Mouse (Mus musculus): ENCODE data around the gene Bcl7b. TPM values are rescaled to one million over a fixed set of nuclear protein-coding genes. Genes with fewer than 3 reads are reported as not detected.

The Bcl7b gene
- polyA plus RNA-seq, 1 experiment, result 57.6 TPM

DNA sequence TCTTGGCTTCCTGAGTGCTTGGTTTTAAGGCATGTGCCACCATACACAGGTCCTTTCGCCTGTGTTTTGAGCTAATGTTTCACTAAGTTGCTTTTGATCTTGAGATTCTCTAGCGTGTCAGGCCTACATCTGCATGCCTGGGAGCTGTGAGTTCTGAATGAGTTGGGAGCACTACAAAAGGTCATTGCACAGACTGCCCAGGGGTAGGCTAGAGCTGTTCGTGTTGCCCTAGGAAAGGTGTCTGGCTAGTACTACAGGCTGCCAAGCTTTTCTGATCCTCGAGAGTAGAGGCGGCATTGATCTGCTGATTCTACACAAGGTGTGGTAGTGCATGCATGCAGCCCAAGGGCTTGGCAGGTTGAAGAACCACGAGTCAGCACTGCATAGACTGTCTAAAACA lies 5.3 kb upstream of the Bcl7b start:
- H3K27ac ChIP-seq (ENCODE audit: insufficient read depth, low read depth, low read length), result no peak overlapping the region
- TF ChIP-seq POLR2A (IDR thresholded peaks at IDR 0.05; ENCODE audit: borderline replicate concordance, low read depth, low read length) (no peak), CTCF (IDR thresholded peaks at IDR 0.05; ENCODE audit: low read depth, low read length) (no peak)
- H3K4me3 ChIP-seq (ENCODE audit: insufficient read depth, low read length), result no peak overlapping the region
- H3K4me1 ChIP-seq (ENCODE audit: control insufficient read depth, insufficient read depth, low read length), result peaks cover 15% of the 10 kb centered on the region

DNA sequence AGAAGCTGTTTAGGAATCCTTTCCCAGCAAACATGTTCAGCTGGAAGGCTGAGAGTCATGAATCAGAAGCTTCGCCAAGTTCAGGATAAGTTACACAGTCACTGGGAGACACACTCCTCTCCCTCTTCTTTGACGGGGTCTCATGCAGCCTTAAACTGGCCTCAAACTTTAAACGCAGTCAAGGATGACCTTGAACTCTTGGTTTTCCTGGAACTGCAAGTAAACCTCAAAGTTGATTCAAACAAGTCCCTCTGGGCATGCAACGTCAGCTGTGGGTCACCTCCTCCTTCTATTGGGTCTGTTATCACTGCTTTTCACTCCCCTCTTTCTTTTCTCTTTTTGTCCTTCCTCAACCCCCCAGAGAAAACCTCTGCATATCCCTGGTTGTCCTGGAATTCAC lies 1.2 kb upstream of the Bcl7b start:
- no peak for TF ChIP-seq POLR2A (IDR thresholded peaks at IDR 0.05; ENCODE audit: borderline replicate concordance, low read depth, low read length)
- TF ChIP-seq CTCF (IDR thresholded peaks at IDR 0.05; ENCODE audit: low read depth, low read length), result no peak
- Histone ChIP-seq H3K4me1 (ENCODE audit: control insufficient read depth, insufficient read depth, low read length) (peaks cover 23% of the 10 kb centered on the region), H3K4me3 (ENCODE audit: insufficient read depth, low read length) (no peak overlapping the region), H3K27ac (ENCODE audit: insufficient read depth, low read depth, low read length) (no peak overlapping the region)

DNA sequence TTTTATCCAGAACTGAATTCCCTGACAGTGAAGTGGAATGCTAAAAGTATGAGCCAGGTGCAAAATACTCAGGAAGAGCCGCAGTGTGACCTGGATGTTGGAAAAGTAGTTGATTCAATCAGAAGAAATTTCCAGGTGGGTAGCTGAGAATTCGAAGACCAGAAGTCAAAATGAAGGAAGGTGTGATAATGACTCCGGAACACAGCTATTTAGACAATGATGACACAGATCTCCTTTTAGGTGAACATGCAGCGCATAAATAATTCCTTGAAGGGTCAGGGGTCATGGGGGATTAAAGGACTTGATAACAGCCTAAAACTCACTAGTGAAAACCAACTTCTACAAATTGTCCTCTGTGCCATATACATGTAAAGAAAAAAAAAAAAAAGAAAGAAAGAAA lies 614 bp upstream of the Bcl7b start:
- no peak for TF ChIP-seq CTCF (IDR thresholded peaks at IDR 0.05; ENCODE audit: low read depth, low read length)
- no peak for TF ChIP-seq POLR2A (IDR thresholded peaks at IDR 0.05; ENCODE audit: borderline replicate concordance, low read depth, low read length)
- H3K27ac ChIP-seq (ENCODE audit: insufficient read depth, low read depth, low read length), result no peak overlapping the region
- no peak overlapping the region for H3K4me3 ChIP-seq (ENCODE audit: insufficient read depth, low read length)
- peaks cover 26% of the 10 kb centered on the region for H3K4me1 ChIP-seq (ENCODE audit: control insufficient read depth, insufficient read depth, low read length)

DNA sequence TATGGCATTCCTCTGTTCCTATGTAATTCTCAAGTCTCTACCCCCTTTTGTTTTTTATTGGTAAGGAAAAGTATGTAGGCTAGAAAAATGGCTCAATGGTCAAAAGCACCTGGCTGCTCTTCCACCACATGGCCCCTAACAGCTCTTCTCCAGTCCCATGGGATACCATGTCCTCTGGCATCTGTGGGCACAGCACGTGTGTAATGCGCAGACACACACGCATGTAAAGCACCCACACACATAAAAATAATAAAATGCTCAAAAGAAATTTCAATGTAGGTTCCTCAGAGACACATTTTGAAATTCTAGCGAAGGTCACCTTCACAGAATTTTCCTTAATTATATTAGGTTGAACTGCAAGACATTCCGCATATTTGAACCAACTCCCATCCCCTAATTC lies 1.4 kb downstream of the Bcl7b start:
- Histone ChIP-seq H3K4me1 (ENCODE audit: control insufficient read depth, insufficient read depth, low read length) (peaks cover 24% of the 10 kb centered on the region), H3K27ac (ENCODE audit: insufficient read depth, low read depth, low read length) (peak overlapping the region; percentile 96), H3K4me3 (ENCODE audit: insufficient read depth, low read length) (peak overlapping the region; percentile 77)
- no peak for TF ChIP-seq CTCF (IDR thresholded peaks at IDR 0.05; ENCODE audit: low read depth, low read length)
- TF ChIP-seq POLR2A (IDR thresholded peaks at IDR 0.05; ENCODE audit: borderline replicate concordance, low read depth, low read length), result no peak

DNA sequence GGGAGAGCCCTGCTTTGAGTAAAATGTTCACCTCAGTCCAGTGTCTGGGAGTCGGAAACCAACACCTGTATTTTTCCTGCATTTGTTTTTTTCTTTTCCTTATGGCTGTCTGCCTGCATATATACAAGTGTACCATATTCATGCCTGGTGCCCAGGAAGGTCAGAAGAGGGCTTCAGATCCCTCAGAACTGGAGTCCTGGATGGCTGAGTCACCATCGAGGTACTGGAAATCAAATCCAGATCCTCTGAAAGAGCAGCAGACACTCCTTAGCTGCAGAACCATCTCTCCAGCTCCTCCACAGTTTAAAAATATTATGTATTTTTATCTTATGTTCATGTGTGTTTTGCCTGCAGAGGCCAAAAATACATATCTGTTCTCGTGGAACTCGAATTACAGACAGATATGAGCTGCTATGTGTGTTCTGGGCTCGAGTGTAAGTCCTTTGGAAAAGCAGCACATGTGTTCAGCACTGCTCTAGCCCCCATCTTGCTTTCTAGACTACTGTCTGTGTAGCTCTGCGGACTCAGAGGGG lies 3.7 kb downstream of the Bcl7b start:
- Histone ChIP-seq H3K27ac (ENCODE audit: insufficient read depth, low read depth, low read length) (no peak overlapping the region), H3K4me3 (ENCODE audit: insufficient read depth, low read length) (no peak overlapping the region), H3K4me1 (ENCODE audit: control insufficient read depth, insufficient read depth, low read length) (peaks cover 24% of the 10 kb centered on the region)
- no peak for TF ChIP-seq CTCF (IDR thresholded peaks at IDR 0.05; ENCODE audit: low read depth, low read length)
- TF ChIP-seq POLR2A (IDR thresholded peaks at IDR 0.05; ENCODE audit: borderline replicate concordance, low read depth, low read length), result no peak

DNA sequence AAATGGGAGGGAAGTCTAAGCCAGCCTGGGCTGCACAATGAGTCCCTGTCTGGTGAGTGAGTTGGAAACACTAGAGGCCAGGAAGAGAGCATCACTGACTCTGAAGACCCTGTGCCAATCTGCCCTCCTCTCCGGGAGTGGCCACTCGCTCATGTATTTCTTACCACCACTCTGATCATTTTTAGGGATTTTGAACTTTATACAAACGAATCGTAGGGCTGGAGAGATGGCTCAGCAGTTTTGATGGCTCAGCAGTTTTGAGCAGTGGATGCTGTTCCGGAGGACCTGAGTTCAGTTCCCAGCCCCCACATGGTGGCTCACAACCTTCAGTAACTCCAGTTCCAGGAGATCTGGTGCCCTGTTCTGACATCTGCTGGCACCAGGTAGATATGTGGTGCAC lies 4.9 kb downstream of the Bcl7b start:
- TF ChIP-seq POLR2A (IDR thresholded peaks at IDR 0.05; ENCODE audit: borderline replicate concordance, low read depth, low read length), result no peak
- no peak for TF ChIP-seq CTCF (IDR thresholded peaks at IDR 0.05; ENCODE audit: low read depth, low read length)
- H3K27ac ChIP-seq (ENCODE audit: insufficient read depth, low read depth, low read length), result no peak overlapping the region
- H3K4me3 ChIP-seq (ENCODE audit: insufficient read depth, low read length), result no peak overlapping the region
- H3K4me1 ChIP-seq (ENCODE audit: control insufficient read depth, insufficient read depth, low read length), result peaks cover 26% of the 10 kb centered on the region

DNA sequence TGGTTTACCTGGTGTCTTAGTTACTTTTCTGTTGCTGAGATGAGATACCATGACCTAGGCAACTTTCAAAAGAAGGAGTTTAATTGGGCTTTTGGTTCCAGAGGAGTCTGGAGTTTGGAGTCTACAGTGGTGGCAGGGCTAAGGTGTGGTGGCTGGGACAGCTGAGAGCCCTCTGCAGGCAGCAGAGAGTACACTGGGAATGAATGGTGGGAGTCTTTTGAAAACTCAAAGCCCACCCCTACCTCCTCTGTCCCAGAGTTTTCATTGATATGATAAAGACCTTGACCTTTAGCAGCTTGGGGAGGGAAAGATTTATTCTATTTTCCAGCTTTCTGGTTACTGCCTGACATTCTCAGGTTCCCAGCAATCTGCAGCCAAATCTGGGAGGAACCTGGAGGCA lies 7.0 kb downstream of the Bcl7b start:
- Histone ChIP-seq H3K4me3 (ENCODE audit: insufficient read depth, low read length) (no peak overlapping the region), H3K27ac (ENCODE audit: insufficient read depth, low read depth, low read length) (no peak overlapping the region), H3K4me1 (ENCODE audit: control insufficient read depth, insufficient read depth, low read length) (peaks cover 27% of the 10 kb centered on the region)
- TF ChIP-seq CTCF (IDR thresholded peaks at IDR 0.05; ENCODE audit: low read depth, low read length) (no peak), POLR2A (IDR thresholded peaks at IDR 0.05; ENCODE audit: borderline replicate concordance, low read depth, low read length) (no peak)

DNA sequence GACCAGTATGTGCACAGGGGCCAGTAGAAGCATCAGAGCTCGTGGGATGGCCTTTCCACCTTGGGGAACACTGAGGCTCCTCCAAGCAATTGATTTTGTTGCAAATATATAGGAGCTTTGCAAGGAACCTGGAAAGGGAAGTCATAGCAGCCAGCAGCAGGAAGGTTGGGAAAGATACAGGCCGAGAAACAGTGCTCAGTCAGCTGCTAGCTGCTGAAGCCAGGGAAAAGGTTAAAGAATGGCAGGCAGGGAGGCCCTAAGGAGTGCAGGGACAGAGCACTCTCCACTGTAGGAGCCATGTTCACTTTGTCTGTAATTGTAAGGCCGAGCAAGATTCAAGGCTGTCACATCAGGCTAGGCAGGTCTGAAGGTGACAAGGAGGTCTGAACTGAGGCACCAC lies 10.4 kb downstream of the Bcl7b start:
- TF ChIP-seq CTCF (IDR thresholded peaks at IDR 0.05; ENCODE audit: low read depth, low read length), result no peak
- TF ChIP-seq POLR2A (IDR thresholded peaks at IDR 0.05; ENCODE audit: borderline replicate concordance, low read depth, low read length), result no peak
- Histone ChIP-seq H3K4me3 (ENCODE audit: insufficient read depth, low read length) (no peak overlapping the region), H3K27ac (ENCODE audit: insufficient read depth, low read depth, low read length) (peak overlapping the region; percentile 49), H3K4me1 (ENCODE audit: control insufficient read depth, insufficient read depth, low read length) (peaks cover 15% of the 10 kb centered on the region)

DNA sequence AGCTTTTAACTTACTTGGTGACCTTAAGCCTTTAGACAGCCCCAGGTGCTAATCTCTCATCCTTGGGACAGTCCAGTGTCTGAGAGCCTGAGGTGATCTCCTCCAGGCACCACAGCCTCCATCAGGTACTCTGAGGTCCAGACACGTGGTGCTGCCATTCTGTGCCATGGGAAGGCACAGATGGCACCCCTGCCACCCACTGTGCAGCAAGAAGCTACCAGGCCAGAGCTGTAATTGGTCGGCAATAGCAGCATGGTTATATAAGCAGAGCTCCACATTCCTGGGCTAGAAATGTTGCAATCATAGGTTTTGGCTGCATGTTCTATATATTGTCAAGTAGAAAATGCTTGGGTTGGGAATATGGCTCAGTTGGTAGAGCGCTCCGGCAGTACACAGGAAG lies 10.9 kb downstream of the Bcl7b start:
- Histone ChIP-seq H3K27ac (ENCODE audit: insufficient read depth, low read depth, low read length) (peak overlapping the region; percentile 49), H3K4me1 (ENCODE audit: control insufficient read depth, insufficient read depth, low read length) (peaks cover 15% of the 10 kb centered on the region), H3K4me3 (ENCODE audit: insufficient read depth, low read length) (no peak overlapping the region)
- no peak for TF ChIP-seq POLR2A (IDR thresholded peaks at IDR 0.05; ENCODE audit: borderline replicate concordance, low read depth, low read length)
- no peak for TF ChIP-seq CTCF (IDR thresholded peaks at IDR 0.05; ENCODE audit: low read depth, low read length)

DNA sequence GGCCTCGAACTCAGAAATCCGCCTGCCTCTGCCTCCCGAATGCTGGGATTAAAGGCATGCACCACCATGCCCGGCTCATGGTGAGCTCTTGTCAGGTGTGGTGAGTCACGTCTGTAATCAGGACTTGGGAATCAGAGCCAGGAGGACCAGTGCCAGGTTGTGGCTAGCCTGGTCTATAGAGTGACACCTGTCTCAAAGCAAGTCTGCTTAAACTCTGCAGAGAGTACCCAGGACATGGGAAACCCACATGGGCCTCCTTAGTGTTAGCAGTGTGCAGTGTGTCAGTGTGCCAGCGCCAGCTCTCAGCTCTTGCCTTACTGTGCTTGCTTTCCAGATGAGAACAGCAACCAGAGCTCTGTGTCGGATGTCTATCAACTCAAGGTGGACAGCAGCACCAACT lies 11.5 kb downstream of the Bcl7b start:
- no peak for TF ChIP-seq POLR2A (IDR thresholded peaks at IDR 0.05; ENCODE audit: borderline replicate concordance, low read depth, low read length)
- TF ChIP-seq CTCF (IDR thresholded peaks at IDR 0.05; ENCODE audit: low read depth, low read length), result no peak
- H3K4me3 ChIP-seq (ENCODE audit: insufficient read depth, low read length), result no peak overlapping the region
- no peak overlapping the region for H3K27ac ChIP-seq (ENCODE audit: insufficient read depth, low read depth, low read length)
- peaks cover 15% of the 10 kb centered on the region for H3K4me1 ChIP-seq (ENCODE audit: control insufficient read depth, insufficient read depth, low read length)

DNA sequence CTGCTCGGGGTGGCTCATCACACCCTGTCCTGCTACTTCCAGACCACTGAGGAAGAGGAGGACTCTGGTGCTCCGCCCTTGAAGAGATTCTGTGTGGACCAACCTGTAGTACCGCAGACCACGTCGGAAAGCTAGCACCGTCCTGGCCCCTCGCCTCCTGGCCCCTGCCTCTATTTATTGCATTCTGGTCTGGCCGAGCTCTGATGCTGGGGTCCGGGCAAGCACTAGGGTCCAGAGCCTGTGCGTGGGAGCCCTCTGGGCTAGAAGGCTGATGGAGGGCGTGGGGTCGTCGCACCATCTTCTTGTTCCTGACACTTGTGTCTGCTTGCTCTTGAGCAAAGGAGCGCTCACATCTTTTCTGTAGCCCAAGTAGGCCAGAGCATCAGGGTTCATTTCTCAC lies 12.7 kb downstream of the Bcl7b start:
- H3K27ac ChIP-seq (ENCODE audit: insufficient read depth, low read depth, low read length), result no peak overlapping the region
- H3K4me1 ChIP-seq (ENCODE audit: control insufficient read depth, insufficient read depth, low read length), result peaks cover 21% of the 10 kb centered on the region
- H3K4me3 ChIP-seq (ENCODE audit: insufficient read depth, low read length), result no peak overlapping the region
- TF ChIP-seq CTCF (IDR thresholded peaks at IDR 0.05; ENCODE audit: low read depth, low read length) (no peak), POLR2A (IDR thresholded peaks at IDR 0.05; ENCODE audit: borderline replicate concordance, low read depth, low read length) (no peak)
